12 mouse cellular contexts compared by ENCODE assay signal in genomic region chr9:62190474-62190873, GRCm38 (mm10).
DNase-seq lines count a peak whose midpoint lies in the region; ATAC-seq lines count a peak whose summit lies in the region.
"Had no signal": no experiment of that assay in that cellular context is flagged by ENCODE, and none has a peak within 500 bp of the region (broad histone marks: within the 10 kb centered on the region; RNA-seq: fewer than 3 reads in every experiment).

No protein-coding gene starts in this region.

- no peak overlapping the region for H3K9ac ChIP-seq in forebrain, embryonic 14.5 days (ENCODE audit: low read length)
- H3K9ac ChIP-seq in forebrain, embryonic 12.5 days, result no peak overlapping the region
- no peak overlapping the region for H3K9ac ChIP-seq in midbrain, embryonic 14.5 days (replicated peaks; ENCODE audit: low read length)
- H3K9ac ChIP-seq: heart, embryonic 15.5 days; lung, embryonic 15.5 days had no signal

- ATAC-seq in forebrain, embryonic 14.5 days, result no peak
- ATAC-seq in forebrain, embryonic 12.5 days (ENCODE audit: low FRiP score), result no peak
- no peak for ATAC-seq in midbrain, embryonic 14.5 days (ENCODE audit: low FRiP score, low TSS enrichment)
- ATAC-seq: intestine, postnatal 0 days had no signal

- H3K36me3 ChIP-seq in forebrain, embryonic 14.5 days (ENCODE audit: control insufficient read depth, insufficient read depth, low read length), result no peaks in the 10 kb centered on the region
- H3K36me3 ChIP-seq in forebrain, embryonic 12.5 days (replicated peaks), result no peaks in the 10 kb centered on the region
- no peaks in the 10 kb centered on the region for H3K36me3 ChIP-seq in midbrain, embryonic 14.5 days (ENCODE audit: control insufficient read depth, insufficient read depth, low read length)
- H3K36me3 ChIP-seq: heart, embryonic 15.5 days; lung, embryonic 15.5 days had no signal

- WGBS in forebrain, embryonic 14.5 days, result 26% methylated on average over 6 of the region's 6 CpGs
- whole genome bisulfite sequencing in forebrain, embryonic 12.5 days, result 31% methylated on average over 6 of the region's 6 CpGs
- 13% methylated on average over 6 of the region's 6 CpGs for WGBS in midbrain, embryonic 14.5 days

- H3K9me3 ChIP-seq in forebrain, embryonic 14.5 days (replicated peaks; ENCODE audit: control insufficient read depth, low read length), result no peaks in the 10 kb centered on the region
- no peaks in the 10 kb centered on the region for H3K9me3 ChIP-seq in forebrain, embryonic 12.5 days
- H3K9me3 ChIP-seq in midbrain, embryonic 14.5 days (ENCODE audit: control insufficient read depth, low read length), result no peaks in the 10 kb centered on the region
- H3K9me3 ChIP-seq: heart, embryonic 15.5 days; lung, embryonic 15.5 days; megakaryocyte, embryonic 14.5 days had no signal

- no peaks in the 10 kb centered on the region for H3K27me3 ChIP-seq in forebrain, embryonic 14.5 days (replicated peaks; ENCODE audit: control insufficient read depth, insufficient read depth, low read length)
- H3K27me3 ChIP-seq in forebrain, embryonic 12.5 days, result peaks cover 19% of the 10 kb centered on the region; the same call in 1 of the 2 replicates
- no peaks in the 10 kb centered on the region for H3K27me3 ChIP-seq in midbrain, embryonic 14.5 days (ENCODE audit: control insufficient read depth, insufficient read depth, low read length)
- H3K27me3 ChIP-seq: lung, embryonic 15.5 days had no signal

- peaks cover 14% of the 10 kb centered on the region; the same call in 1 of the 2 replicates for H3K4me1 ChIP-seq in forebrain, embryonic 14.5 days (ENCODE audit: control insufficient read depth, insufficient read depth, low read length)
- peaks cover 30% of the 10 kb centered on the region for H3K4me1 ChIP-seq in forebrain, embryonic 12.5 days
- peaks cover 15% of the 10 kb centered on the region for H3K4me1 ChIP-seq in midbrain, embryonic 14.5 days (ENCODE audit: control insufficient read depth, insufficient read depth, low read length)

- DNase-seq in forebrain, embryonic 14.5 days (ENCODE audit: low spot score), result peak; percentile 28
- DNase-seq in right cerebral cortex, postnatal 10 days (ENCODE audit: low spot score in 2 of 2), result peak; percentile 43 to 71
- DNase-seq in right cerebral cortex, adult 2 months (ENCODE audit: low spot score in 2 of 2), result no peak
- DNase-seq in midbrain, embryonic 14.5 days, result peak; percentile 63
- no peak for DNase-seq in adrenal gland, adult 18-20 months (ENCODE audit: low spot score in 2 of 2)
- no peak for DNase-seq in layer of hippocampus, adult 18-20 months (ENCODE audit: low spot score in 2 of 2)
- DNase-seq in kidney, postnatal 25 days, result no peak

- H3K27ac ChIP-seq in forebrain, embryonic 14.5 days (ENCODE audit: low read depth, low read length), result 0 out of 2 replicates have a peak overlapping the region, but pooled peaks have one; percentile 1
- H3K27ac ChIP-seq in forebrain, embryonic 12.5 days, result no peak overlapping the region
- H3K27ac ChIP-seq in midbrain, embryonic 14.5 days (replicated peaks; ENCODE audit: low read depth, low read length), result 0 out of 2 replicates have a peak overlapping the region, but pooled peaks have one; percentile 6
- H3K27ac ChIP-seq: heart, embryonic 15.5 days; lung, embryonic 15.5 days had no signal

- no peak overlapping the region for H3K4me2 ChIP-seq in forebrain, embryonic 14.5 days (ENCODE audit: low read length)
- no peak overlapping the region for H3K4me2 ChIP-seq in forebrain, embryonic 12.5 days
- peak overlapping the region; percentile 6; the same call in 1 of the 2 replicates for H3K4me2 ChIP-seq in midbrain, embryonic 14.5 days (ENCODE audit: low read length)
- H3K4me2 ChIP-seq: heart, embryonic 15.5 days; lung, embryonic 15.5 days had no signal

- no peak overlapping the region for H3K4me3 ChIP-seq in forebrain, embryonic 14.5 days (ENCODE audit: low read depth, low read length)
- no peak overlapping the region for H3K4me3 ChIP-seq in forebrain, embryonic 12.5 days (replicated peaks)
- H3K4me3 ChIP-seq in midbrain, embryonic 14.5 days (replicated peaks; ENCODE audit: low read depth, low read length), result no peak overlapping the region
- H3K4me3 ChIP-seq: heart, embryonic 15.5 days; lung, embryonic 15.5 days; megakaryocyte, embryonic 14.5 days had no signal

Comparison
In these comparisons a context has a peak if more than half of its experiments do, and no peak if none do; other contexts are left out.
1. DNase-seq: peak in forebrain, embryonic 14.5 days (single experiment), right cerebral cortex, postnatal 10 days (2 of 2) and midbrain, embryonic 14.5 days (single experiment); none in right cerebral cortex, adult 2 months (0 of 2), adrenal gland, adult 18-20 months (0 of 2), layer of hippocampus, adult 18-20 months (0 of 2) and kidney, postnatal 25 days (0 of 2).